Mouse (Mus musculus) thymus, adult 18-20 months (tissue): ENCODE data around the gene Odf3l1.
A peak's percentile ranks its signal among the peaks of the same experiment; 100 is the strongest.
"Not testable (repeated sequence)": the region's sequence is repeated elsewhere in the genome, so short reads cannot be mapped to it uniquely, and the experiment has no call there.

Source experiments
- DNase-seq, 2 experiments: peaks; one replicate each; pipeline ENCODE4 v3.0.0; 2022; ENCODE audit warnings: mixed read lengths in 2 of 2

Odf3l1 gene

DNA sequence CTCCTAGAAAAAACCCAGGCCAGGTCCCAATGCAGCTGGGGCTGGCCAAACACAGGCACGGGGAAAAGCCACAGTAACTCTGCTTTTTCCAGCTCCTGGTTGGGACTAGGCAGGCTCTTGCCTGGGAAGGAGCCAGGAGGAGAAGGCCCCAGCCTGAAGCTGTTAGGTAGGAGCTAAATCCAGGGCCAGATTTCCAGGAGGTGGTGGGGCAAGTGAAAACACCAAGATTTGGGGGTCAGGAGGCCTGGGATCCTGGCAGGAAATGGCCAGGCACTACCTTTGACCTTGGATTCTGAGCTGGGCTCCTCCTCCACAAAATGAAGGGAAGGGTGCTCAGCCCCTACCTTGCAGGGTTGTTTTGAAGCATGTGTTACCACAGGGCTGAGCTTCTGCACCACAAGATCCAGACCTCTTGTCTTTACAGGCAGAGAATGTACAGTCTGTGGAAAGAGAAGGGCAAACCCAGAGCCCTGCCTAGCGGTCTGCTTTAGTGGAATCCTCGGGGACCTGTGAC is at the start of gene Odf3l1:
TSS of gene Odf3l1 (minus strand) at position 464 of the 514 bp plus-strand sequence.
- DNase-seq: no peak

DNA sequence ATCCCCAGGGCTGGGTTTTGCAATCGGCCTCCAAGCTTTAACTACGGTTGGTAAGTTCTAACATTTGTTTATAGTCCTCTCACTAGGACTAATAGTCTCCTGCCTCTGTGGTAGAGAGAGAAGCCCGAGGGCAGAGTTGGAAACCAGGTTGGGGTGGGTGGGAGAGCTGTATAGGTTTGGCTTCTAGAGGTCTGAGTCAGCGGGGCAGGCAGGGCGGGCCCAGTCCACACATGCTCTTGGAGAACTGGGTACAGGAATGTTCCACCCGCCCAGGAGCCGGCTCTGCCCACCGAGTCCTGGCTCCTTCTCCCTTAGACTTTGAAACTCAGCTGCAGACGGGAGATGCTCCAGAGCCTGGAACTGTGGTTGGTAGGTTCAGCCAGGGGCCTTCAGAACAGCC is 49.5 kb upstream of the Odf3l1 start:
- no peak for DNase-seq

DNA sequence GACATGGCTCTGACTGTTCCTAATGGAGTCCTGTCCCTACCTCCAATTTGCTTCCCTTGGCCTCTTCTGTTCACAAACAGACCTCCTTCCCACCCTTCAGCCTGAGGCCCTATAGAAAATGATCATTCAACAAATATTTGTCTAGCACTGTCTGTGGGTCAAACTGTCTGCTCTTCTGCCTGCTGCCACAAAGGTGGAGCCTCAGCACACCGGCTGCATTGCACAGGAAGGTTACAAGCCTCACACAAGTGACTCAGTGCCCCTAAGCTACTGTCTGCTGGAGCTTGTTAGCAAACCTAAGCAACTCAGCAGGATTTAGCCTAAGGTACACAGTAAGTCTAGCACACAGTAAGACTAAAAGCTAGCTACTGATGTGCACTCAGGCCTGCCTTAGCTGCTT is 46.5 kb upstream of the Odf3l1 start:
- no peak for DNase-seq

DNA sequence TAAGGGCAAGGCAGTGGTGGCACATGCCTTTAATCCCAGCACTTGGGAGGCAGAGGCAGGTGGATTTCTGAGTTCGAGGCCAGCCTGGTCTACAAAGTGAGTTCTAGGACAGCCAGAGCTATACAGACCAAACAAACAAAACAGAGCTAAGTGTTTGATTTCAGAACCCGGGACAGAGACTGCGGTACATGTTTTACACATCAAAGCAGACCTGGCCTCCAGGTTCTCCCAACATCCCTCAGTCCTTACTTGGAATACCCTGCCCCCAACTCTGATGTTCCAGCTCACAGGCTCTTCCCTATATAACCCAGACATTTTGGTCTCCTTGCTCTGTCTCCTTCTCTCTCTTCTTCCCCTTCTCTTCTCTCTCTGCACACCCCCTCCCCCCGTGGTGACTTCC is 45.5 kb upstream of the Odf3l1 start:
- DNase-seq: not testable (repeated sequence)

DNA sequence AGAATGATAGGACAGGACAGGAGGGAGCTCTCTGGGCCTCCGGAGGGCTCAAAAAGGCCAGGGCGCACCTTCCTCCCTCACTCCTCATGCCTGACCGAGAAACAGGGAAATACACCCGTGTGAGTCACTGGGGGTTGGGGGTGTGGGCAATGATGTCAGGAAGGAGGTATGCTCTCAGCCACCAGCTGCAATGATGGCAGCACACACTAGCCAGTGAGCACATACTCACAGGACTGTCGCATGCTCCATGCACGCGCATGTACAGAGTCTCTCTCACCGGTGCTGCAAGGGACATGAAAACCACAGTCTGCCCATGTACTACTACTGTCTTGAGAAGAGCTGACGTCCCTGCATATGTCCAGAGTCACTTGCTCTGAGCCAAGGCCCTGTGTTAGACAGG is 43.1 kb upstream of the Odf3l1 start:
- DNase-seq: no peak

DNA sequence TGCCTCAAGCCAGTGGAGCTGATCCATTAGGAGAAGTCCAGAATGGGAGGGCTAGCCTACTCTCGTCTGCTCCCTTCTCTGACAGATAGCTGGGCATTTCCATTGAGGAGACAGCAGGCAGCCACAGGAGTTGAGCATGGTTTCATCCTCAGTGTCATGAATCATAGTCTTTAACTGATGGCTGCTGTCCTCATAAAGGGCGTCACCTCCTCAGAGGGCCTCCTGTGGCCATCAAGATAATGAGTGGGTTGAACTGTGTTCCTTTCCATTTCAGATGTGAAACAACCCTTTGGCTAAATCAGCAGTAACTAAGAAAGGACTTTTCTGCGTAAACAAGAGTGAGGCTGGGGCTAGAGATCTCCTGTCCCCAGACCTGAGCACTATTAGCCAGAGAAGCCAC is 39.2 kb upstream of the Odf3l1 start:
- DNase-seq: no peak

DNA sequence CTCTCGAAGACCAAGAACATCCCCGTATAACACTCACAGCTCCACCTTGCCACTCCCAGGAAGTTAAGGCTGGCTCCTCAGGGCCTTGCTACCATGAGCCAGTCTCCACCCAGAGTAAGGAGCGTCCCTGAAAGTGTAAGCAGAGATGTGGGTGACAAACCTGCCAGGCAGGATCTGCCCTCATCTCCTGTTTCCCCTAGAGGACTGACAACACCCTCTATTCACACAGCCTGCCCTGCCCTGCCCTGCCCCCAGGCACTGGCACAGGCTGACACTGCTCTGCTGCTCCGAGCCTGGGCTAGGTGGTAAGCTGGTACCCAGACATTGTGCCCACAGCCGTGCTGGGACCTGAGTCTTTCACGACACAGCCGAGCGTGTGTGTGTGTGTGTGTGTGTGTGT is 36.7 kb upstream of the Odf3l1 start:
- DNase-seq: no peak

DNA sequence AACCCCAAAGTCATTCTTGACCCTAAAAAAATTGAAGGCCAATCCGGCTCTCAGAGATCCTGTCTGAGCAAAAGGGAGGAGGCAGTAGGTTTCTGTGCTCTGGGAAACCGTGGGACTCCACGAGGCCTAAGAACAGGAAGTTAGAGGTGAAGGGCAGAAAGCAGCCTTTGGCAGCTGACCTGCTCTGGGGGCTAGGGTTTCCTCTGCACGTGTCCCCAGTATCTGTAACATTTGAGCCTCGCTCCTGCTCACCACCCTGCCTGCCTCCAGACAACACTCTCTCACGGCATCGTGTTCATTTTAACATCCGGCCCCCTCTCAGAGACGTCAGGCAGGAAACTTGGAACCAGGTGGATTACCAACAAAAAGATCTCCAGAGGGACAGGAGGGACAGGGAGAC is 36.1 kb upstream of the Odf3l1 start:
- DNase-seq: no peak

DNA sequence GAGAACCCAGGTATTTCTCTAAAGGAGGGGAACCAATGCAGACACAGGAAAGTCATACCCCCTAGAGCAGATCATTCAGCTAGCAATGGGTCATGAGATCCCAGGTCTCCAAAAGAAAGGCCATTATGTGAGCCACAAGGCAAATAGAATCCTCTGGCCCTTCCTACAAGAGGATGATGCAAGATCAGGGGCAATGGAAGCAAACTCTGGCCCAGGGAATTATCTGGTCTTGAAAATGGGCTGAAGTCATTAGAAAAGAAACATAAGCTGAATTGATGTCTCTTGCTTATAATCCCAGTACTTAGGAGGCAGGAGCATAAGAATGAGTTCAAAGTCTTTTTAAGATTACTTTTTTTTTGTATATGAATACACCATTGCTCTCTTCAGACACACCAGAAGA is 35.6 kb upstream of the Odf3l1 start:
- no peak for DNase-seq

DNA sequence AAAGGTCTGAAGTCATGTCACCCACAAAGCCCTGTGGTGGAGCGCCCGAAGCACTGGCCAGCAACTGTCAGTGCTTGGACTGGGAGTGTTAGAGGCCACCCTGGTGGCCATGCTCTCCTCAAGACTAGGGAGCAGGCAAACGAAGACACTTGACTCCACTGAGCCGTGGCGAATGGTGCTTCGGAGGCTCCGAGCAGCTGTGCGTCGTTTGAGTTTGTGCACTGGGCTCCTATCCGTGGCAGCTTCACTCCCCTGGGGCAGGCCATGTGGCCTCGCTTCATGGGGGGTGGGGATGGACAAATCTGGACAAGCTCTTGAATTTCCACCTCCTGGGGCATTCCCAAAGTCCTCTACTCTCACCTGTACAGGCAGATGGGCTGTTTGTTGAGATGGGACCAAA is 34.9 kb upstream of the Odf3l1 start:
- no peak for DNase-seq

DNA sequence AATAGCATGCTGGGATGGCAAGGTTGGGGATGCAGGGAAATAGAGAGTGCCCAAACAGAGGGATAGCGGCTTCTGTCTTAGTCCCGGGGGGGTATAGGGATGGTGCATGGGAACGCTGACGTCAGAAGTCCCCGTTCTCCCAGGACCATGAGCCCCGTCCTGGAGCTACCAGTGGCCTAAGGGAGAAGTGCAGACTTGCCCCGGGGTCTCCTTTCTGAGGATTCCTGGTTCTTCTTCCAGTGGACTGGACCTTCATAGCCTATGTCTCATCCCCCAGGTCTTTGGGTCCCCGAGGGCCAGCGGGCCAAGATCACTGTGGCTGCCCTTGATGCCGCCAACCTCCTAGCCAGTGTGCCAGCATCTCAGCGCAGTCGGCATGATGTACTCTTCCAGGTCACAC is 32.3 kb upstream of the Odf3l1 start:
- no peak for DNase-seq

DNA sequence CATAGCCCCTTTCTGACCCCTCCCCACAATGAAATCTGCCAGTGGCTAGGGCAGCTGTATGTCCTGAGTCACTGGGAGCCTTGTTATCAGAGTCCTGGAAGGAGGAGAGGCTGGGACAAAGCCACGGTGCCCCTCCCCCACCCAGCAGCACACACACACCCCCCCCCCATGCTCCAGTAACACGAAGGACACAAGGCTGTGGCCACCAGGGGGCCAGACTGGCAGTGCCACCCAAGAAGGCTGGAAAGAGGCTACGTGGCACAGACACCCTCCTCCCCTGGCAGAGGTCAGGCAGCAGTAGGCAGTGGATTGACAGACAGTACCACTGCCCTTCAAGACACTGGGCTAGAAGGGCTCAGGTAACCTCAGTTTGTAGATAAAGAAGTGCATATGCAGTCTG is 29.5 kb upstream of the Odf3l1 start:
- no peak for DNase-seq

DNA sequence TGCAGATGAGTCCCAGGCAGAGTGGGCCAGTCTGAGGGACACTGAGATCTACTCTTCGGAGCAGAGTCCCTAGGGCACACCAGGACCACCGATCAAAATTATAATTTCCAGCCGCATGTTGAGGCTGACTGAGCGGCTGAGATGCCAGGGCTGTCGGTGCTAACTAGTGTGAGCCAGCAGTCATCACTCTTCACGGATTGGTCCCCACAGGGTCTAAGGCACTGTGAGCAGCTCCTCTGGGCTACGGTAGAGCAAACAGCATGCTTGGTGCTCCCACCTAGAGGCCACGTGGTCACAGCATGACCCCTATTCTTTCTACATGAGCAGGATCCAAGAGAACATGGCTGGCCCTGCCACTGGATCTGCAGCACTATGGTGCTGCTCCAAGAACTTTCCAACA is 28.8 kb upstream of the Odf3l1 start:
- no peak for DNase-seq

DNA sequence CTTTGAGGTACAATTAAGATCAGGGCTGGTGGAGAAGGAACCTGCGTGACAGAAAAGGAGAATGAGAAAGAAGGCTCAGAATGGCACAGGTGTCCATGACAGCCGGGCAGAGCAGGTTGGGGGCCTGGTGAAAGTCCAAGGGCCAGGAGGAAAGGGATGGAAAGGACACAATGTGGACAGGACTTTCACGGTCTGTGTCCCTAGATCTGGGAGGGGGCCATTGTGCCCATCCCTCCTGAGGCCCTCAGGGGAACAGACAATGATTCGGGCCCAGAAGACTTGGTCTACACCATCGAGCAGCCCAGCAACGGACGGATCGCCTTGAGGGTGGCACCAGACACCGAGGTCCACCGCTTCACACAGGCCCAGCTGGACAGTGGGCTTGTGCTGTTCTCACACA is 27.6 kb upstream of the Odf3l1 start:
- no peak for DNase-seq

DNA sequence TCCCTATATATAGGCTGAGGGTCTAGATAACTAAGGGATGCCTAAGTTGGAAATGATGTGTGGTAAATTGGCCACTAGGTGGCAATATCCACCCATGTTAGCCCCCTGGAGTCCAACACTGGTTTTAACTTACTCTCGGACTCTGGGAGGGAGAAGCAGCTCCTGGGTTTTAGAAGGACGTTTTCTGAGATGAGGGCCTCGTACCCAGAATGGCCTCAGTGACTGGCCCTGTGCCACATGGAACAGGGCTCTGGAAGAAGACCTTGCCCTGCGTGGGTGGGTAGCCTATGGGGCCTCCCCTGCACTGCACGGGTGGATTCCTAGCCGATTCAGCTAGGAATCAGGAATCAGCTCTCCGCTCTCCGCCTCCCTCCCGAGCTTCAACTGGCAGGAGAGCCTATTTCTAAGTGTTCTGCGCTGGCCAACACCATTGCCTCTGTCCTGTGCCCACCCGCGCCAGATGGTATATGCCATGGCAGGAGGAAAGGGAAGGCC is 27.1 kb upstream of the Odf3l1 start:
- peak in 1 of 2 experiments; percentile 25 for DNase-seq

DNA sequence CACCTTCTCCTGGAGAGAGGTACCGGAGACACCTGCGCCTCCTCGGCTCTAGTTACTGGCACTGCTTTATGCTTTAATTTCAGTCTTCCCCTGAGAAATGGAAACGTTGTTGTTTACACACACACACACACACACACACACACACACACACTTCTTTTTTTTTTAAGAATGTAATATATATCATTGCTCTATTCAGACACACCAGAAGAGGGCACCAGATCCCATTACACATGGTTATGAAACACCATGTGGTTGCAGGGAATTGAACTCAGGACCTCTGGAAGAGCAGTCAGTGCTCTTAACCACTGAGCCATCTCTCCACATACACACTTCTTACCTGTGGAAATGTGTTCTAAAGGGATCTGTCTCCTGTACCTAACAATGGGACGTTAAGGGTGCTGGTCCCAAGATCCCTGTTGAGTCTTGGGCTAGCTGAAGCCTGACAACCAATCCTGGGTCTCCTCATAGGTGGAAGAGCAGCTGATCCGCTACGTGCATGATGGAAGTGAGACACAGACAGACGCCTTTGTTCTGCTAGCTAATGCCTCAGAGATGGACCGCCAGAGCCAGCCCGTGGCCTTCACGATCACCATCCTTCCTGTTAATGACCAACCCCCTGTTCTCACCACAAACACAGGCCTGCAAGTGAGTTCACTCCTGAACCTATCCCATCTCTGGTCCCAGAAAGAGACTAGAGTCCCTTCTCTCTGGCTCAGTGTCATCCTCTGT is 26.2 kb upstream of the Odf3l1 start:
- DNase-seq: no peak

DNA sequence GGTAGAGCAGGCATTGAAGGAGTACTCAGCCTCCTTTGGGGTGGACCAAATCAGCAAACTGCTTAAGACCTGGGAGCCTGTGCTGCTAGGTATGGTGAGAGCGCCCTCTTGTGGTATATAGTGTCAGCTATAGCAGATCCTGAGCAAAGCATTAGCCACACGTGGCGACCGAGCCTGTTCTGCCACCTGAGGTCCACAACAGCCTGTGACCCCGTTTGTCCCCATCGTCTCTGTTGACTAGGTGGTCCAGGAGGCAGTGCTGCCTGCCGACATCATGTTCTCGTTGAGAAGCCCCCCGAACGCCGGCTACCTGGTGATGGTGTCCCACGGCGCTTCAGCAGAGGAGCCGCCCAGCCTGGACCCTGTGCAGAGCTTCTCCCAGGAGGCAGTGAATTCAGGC is 25.3 kb upstream of the Odf3l1 start:
- DNase-seq: peak in 1 of 2 experiments; percentile 19

DNA sequence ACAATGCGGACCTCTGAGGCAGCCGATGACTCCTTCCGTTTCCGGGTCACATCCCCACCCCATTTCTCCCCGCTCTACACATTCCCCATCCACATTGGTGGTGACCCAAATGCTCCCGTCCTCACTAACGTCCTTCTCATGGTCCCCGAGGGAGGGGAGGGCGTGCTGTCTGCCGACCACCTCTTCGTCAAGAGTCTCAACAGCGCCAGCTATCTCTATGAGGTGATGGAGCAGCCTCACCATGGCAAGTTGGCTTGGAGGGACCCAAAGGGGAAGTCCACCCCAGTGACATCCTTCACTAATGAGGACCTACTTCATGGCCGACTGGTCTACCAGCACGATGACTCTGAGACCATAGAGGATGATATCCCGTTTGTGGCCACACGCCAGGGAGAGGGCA is 23.1 kb upstream of the Odf3l1 start:
- no peak for DNase-seq

DNA sequence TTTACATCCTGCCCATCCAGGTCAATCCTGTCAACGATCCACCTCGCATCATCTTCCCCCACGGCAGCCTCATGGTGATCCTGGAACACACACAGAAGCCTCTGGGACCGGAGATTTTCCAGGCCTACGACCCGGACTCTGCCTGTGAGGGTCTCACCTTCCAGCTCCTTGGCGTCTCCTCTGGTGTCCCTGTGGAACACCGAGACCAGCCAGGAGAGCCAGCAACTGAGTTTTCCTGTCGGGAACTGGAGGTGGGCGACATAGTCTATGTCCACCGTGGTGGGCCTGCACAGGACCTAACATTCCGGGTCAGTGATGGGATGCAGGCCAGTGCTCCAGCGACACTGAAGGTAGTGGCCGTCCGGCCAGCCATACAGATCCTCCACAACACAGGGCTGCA is 22.1 kb upstream of the Odf3l1 start:
- no peak for DNase-seq

DNA sequence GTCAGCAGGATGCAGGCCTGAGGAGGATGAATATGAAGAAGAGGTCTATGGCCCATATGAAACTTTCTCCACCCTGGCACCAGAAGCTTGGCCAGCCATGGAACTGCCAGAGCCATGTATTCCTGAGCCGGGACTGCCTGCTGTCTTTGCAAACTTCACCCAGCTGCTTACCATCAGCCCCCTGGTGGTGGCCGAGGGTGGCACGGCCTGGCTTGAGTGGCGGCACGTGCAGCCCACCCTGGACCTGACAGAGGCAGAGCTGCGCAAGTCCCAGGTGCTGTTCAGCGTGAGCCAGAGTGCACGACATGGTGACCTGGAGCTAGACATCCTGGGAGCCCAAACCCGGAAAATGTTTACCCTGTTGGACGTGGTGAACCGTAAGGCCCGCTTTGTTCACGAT is 21.6 kb upstream of the Odf3l1 start:
- no peak for DNase-seq

DNA sequence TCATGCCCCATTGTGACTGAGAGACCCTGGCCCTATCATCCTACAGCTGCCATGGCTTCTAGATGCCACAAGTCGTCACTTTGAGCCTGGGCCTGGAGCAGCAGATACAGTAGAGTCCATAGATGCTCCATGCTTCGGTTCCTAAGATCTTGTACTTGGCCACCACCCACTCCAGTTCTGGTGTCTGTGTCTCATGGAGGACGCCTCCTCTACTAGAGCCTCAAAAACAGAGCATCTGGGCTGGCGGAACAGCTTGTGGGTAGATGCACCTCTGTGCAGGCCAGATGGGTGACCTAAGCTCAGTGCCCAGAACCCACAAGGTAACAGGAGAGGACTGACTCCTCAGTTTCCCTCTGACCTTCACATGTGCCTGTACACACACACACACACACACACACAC is 19.8 kb upstream of the Odf3l1 start:
- DNase-seq: no peak

DNA sequence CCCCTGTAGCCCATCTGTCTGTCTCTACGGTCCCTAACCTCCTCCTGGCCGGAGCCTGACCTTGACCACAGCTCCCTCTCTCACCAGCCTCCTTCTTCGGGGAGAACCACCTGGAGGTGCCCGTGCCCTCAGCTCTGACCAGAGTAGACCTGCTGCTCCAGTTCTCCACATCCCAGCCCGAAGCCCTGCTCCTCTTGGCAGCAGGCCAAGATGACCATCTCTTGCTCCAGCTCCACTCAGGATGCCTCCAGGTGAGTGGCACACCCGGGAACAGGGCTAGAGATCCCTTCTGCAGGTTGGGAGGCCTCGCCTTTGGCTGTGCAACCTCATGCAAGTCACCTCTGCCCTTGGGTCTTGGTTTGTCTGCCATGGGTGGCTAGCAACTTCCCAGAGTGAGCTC is 19.0 kb upstream of the Odf3l1 start:
- DNase-seq: no peak

DNA sequence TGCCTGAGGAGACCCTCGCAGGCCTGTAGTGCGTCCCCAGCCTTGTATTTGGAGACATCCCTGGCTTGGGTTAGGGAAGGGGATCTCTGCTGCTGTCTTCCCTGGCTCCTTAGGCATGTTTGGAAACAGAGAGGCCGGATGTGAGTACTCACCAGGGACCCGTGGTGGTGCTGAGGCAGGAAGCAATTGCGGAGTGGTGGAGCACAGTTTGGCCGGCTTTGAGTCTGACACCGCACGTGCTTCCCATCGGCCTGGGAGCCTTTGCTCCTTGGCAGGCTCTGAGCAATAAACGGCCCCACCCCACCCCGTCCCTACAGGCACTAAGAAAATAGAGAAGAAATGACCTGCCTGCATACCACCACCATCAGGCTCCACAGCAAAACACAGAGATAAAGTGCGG is 18.3 kb upstream of the Odf3l1 start:
- no peak for DNase-seq

DNA sequence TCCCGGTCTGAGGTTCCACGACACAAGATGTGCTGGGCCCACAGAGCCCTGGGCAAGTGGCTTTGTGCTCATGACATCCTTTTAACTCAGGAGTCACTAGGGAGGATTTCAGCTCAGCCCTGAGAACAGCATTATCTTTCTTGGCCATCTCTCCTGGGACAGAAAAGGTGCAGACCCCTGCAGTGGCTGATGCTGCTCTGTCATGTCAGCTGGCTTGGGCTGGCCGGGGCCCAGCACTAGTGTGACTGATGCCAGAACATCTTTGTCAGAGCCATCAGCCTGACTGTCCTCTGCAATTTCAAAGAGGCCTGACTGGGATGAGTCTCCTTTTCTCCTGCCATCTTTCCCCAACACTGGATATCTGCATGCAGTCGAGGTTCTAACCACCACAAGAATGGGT is 17.8 kb upstream of the Odf3l1 start:
- DNase-seq: no peak

DNA sequence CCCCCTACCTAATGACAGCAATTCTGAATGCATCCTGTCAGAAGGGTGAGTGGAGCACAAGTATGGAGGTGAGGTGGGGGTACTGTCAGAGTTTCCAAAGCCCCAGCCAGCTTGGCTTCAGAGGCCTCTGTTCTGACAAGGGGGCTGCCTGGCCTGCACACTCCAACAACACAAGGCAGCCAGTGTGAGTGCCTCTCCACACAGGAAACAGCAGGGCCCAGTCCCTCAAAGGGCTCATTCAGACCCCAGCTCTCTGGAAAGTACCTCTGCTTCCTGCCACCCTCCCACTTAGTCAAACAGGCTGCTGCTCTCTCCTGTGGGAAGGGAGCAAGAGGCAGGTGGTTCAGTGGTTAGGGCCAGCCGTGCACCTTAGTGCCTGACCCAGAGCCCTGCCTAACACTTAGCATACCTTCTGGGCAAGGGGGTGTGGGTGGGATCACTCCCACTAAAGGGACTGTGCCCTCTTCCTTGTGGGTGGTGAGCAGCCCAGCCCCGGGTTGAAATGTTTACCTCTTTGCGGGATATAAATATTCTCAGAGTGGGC is 17.1 kb upstream of the Odf3l1 start:
- DNase-seq: no peak
